19 mouse cellular contexts compared by ENCODE assay signal in genomic region chr2:155099994-155100795, GRCm38 (mm10). TPM values are rescaled to one million over a fixed set of nuclear protein-coding genes. Genes with fewer than 3 reads are reported as not detected.
DNase-seq lines count a peak whose midpoint lies in the region; ATAC-seq and TF ChIP-seq lines count a peak whose summit lies in the region.
"Had no signal": no experiment of that assay in that cellular context is flagged by ENCODE, and none has a peak within 500 bp of the region (broad histone marks: within the 10 kb centered on the region; RNA-seq: fewer than 3 reads in every experiment).

No protein-coding gene starts in this region.

- no peaks in the 10 kb centered on the region for H3K79me2 ChIP-seq in heart, adult 2 months (replicated peaks; ENCODE audit: control insufficient read depth, insufficient read depth, low read length)
- H3K79me2 ChIP-seq in liver, adult 2 months (ENCODE audit: control insufficient read depth, insufficient read depth, low read length) = no peaks in the 10 kb centered on the region

- no peak for TF ChIP-seq POLR2A in heart, adult 2 months (IDR thresholded peaks at IDR 0.05; ENCODE audit: insufficient read depth, low read depth, low read length)
- TF ChIP-seq POLR2A in liver, adult 2 months (IDR thresholded peaks at IDR 0.05; ENCODE audit: extremely low read depth, insufficient read depth, low read length) = no peak
- TF ChIP-seq POLR2A in lung, adult 2 months (IDR thresholded peaks at IDR 0.05; ENCODE audit: borderline replicate concordance, extremely low read depth, low read depth, low read length) = no peak

- intact Hi-C loops in heart, adult 2 months (cut with DNase I) = no loop called here

- H3K9me3 ChIP-seq in heart, embryonic 16.5 days (replicated peaks; ENCODE audit: control insufficient read depth, low read length) = no peaks in the 10 kb centered on the region
- H3K9me3 ChIP-seq in liver, embryonic 11.5 days (ENCODE audit: control insufficient read depth, low read length) = no peaks in the 10 kb centered on the region
- no peaks in the 10 kb centered on the region for H3K9me3 ChIP-seq in intestine, postnatal 0 days (ENCODE audit: control insufficient read depth)
- H3K9me3 ChIP-seq: limb, embryonic 12.5 days; neural tube, embryonic 15.5 days had no signal

- H3K9ac ChIP-seq in heart, embryonic 16.5 days (ENCODE audit: low read length) = no peak overlapping the region
- no peak overlapping the region for H3K9ac ChIP-seq in heart, adult 2 months (ENCODE audit: low read depth, low read length)
- H3K9ac ChIP-seq in liver, adult 2 months (ENCODE audit: low read depth, low read length) = peak overlapping the region; percentile 9; the same call in 1 of the 2 replicates
- H3K9ac ChIP-seq in liver, embryonic 11.5 days (ENCODE audit: low read depth, low read length) = no peak overlapping the region
- H3K9ac ChIP-seq in intestine, postnatal 0 days (ENCODE audit: low read depth, low read length) = no peak overlapping the region
- H3K9ac ChIP-seq: hindbrain, embryonic 14.5 days; limb, embryonic 12.5 days; neural tube, embryonic 15.5 days had no signal

- WGBS in heart, embryonic 16.5 days = 55% methylated on average over 14 of the region's 14 CpGs
- 68% methylated on average over 14 of the region's 14 CpGs for WGBS in heart, adult 2 months
- WGBS in liver, adult 2 months = 75% methylated on average over 14 of the region's 14 CpGs
- 76% methylated on average over 14 of the region's 14 CpGs for WGBS in liver, embryonic 11.5 days
- whole genome bisulfite sequencing in intestine, postnatal 0 days = 40% methylated on average over 14 of the region's 14 CpGs
- 66% methylated on average over 14 of the region's 14 CpGs for WGBS in lung, adult 2 months

- no peaks in the 10 kb centered on the region for H3K36me3 ChIP-seq in heart, embryonic 16.5 days (ENCODE audit: control insufficient read depth, insufficient read depth)
- H3K36me3 ChIP-seq in heart, adult 2 months (ENCODE audit: control insufficient read depth, insufficient read depth, low read length) = no peaks in the 10 kb centered on the region
- no peaks in the 10 kb centered on the region for H3K36me3 ChIP-seq in liver, adult 2 months (ENCODE audit: control insufficient read depth, insufficient read depth, low read length)
- H3K36me3 ChIP-seq in liver, embryonic 11.5 days (ENCODE audit: control insufficient read depth, insufficient read depth, low read length) = no peaks in the 10 kb centered on the region
- no peaks in the 10 kb centered on the region for H3K36me3 ChIP-seq in intestine, postnatal 0 days (ENCODE audit: control insufficient read depth, insufficient read depth)
- H3K36me3 ChIP-seq: limb, embryonic 12.5 days; neural tube, embryonic 15.5 days had no signal

- no peak for TF ChIP-seq CTCF in heart, adult 2 months (IDR thresholded peaks at IDR 0.05)
- no peak for TF ChIP-seq CTCF in liver, adult 2 months (IDR thresholded peaks at IDR 0.05; ENCODE audit: low read depth, low read length)
- peak; percentile 14; the same call in 1 of the 2 replicates for TF ChIP-seq CTCF in intestine, postnatal 0 days (IDR thresholded peaks at IDR 0.05; ENCODE audit: low read depth)
- no peak for TF ChIP-seq CTCF in lung, adult 2 months (IDR thresholded peaks at IDR 0.05; ENCODE audit: insufficient read depth, low read length)

- no peak for DNase-seq in heart, adult 2 months
- peak; percentile 33 for DNase-seq in liver, adult 2 months (ENCODE audit: extremely low read depth, low read depth, low spot score)
- no peak for DNase-seq in liver, embryonic 11.5 days (ENCODE audit: low spot score)
- DNase-seq in left cerebral cortex, adult 8-10 months (ENCODE audit: low spot score in 2 of 2) = no peak
- no peak for DNase-seq in lung, adult 2 months
- DNase-seq: adrenal gland, adult 8-10 months; cerebellum, postnatal 14 days; embryo, embryonic 11 days; gastrocnemius, postnatal 36 days; right cerebral cortex, postnatal 25 days; thymus, adult 2 months had no signal

- no peak overlapping the region for H3K4me2 ChIP-seq in heart, embryonic 16.5 days (ENCODE audit: low read depth, low read length)
- H3K4me2 ChIP-seq in liver, embryonic 11.5 days = no peak overlapping the region
- 0 out of 2 replicates have a peak overlapping the region, but pooled peaks have one; percentile 7 for H3K4me2 ChIP-seq in intestine, postnatal 0 days (replicated peaks; ENCODE audit: low read depth)
- H3K4me2 ChIP-seq: hindbrain, embryonic 14.5 days; limb, embryonic 12.5 days; neural tube, embryonic 15.5 days had no signal

- H3K4me1 ChIP-seq in heart, embryonic 16.5 days (ENCODE audit: control insufficient read depth, insufficient read depth, low read length) = no peaks in the 10 kb centered on the region
- H3K4me1 ChIP-seq in heart, adult 2 months (ENCODE audit: control insufficient read depth, insufficient read depth, low read length) = no peaks in the 10 kb centered on the region
- peaks cover 19% of the 10 kb centered on the region for H3K4me1 ChIP-seq in liver, adult 2 months (ENCODE audit: control insufficient read depth, insufficient read depth, low read length)
- no peaks in the 10 kb centered on the region; the same call in 1 of the 2 replicates for H3K4me1 ChIP-seq in liver, embryonic 11.5 days (replicated peaks; ENCODE audit: control insufficient read depth, insufficient read depth, low read length)
- H3K4me1 ChIP-seq in intestine, postnatal 0 days (replicated peaks; ENCODE audit: control insufficient read depth, insufficient read depth, low read length) = no peaks in the 10 kb centered on the region
- no peaks in the 10 kb centered on the region for H3K4me1 ChIP-seq in lung, adult 2 months (ENCODE audit: control insufficient read depth, insufficient read depth, low read length)
- H3K4me1 ChIP-seq: limb, embryonic 12.5 days; neural tube, embryonic 15.5 days had no signal

- no peak for TF ChIP-seq EP300 in heart, adult 2 months (IDR thresholded peaks at IDR 0.05; ENCODE audit: insufficient read depth, low read depth, low read length)

- H3K27ac ChIP-seq in heart, embryonic 16.5 days (ENCODE audit: low read length) = no peak overlapping the region
- no peak overlapping the region for H3K27ac ChIP-seq in heart, adult 2 months
- peak overlapping the region; percentile 93 for H3K27ac ChIP-seq in liver, adult 2 months (replicated peaks; ENCODE audit: insufficient read depth, low read depth, low read length)
- H3K27ac ChIP-seq in liver, embryonic 11.5 days (ENCODE audit: low read depth, low read length) = no peak overlapping the region
- H3K27ac ChIP-seq in intestine, postnatal 0 days (ENCODE audit: low read depth, low read length) = peak overlapping the region; percentile 92
- H3K27ac ChIP-seq: hindbrain, embryonic 14.5 days; limb, embryonic 12.5 days; neural tube, embryonic 15.5 days had no signal

- no peak overlapping the region for H3K4me3 ChIP-seq in heart, embryonic 16.5 days (ENCODE audit: low read length)
- H3K4me3 ChIP-seq in heart, adult 2 months = no peak overlapping the region
- H3K4me3 ChIP-seq in liver, adult 2 months (ENCODE audit: insufficient read depth, low read depth, low read length) = no peak overlapping the region
- no peak overlapping the region for H3K4me3 ChIP-seq in liver, embryonic 11.5 days (ENCODE audit: low read depth, low read length)
- H3K4me3 ChIP-seq in intestine, postnatal 0 days (ENCODE audit: low read depth, low read length) = no peak overlapping the region
- H3K4me3 ChIP-seq in lung, adult 2 months (replicated peaks; ENCODE audit: extremely low read depth, low read depth, low read length) = no peak overlapping the region
- H3K4me3 ChIP-seq: limb, embryonic 12.5 days; neural tube, embryonic 15.5 days had no signal

- no peaks in the 10 kb centered on the region for H3K27me3 ChIP-seq in heart, embryonic 16.5 days (ENCODE audit: control insufficient read depth, insufficient read depth, low read length)
- H3K27me3 ChIP-seq in heart, adult 2 months (ENCODE audit: control insufficient read depth, insufficient read depth, low read length) = no peaks in the 10 kb centered on the region
- no peaks in the 10 kb centered on the region for H3K27me3 ChIP-seq in liver, adult 2 months (ENCODE audit: control insufficient read depth, insufficient read depth, low read length)
- H3K27me3 ChIP-seq in liver, embryonic 11.5 days (replicated peaks; ENCODE audit: control insufficient read depth, insufficient read depth, low read length) = no peaks in the 10 kb centered on the region
- H3K27me3 ChIP-seq in intestine, postnatal 0 days (replicated peaks; ENCODE audit: control insufficient read depth, insufficient read depth, low read length) = no peaks in the 10 kb centered on the region
- H3K27me3 ChIP-seq: limb, embryonic 12.5 days; neural tube, embryonic 15.5 days; Patski had no signal

- ATAC-seq in heart, embryonic 16.5 days (replicated peaks; ENCODE audit: extremely low read depth, insufficient read depth, low FRiP score) = 0 out of 2 replicates have a peak, but pooled peaks have one; percentile 23
- no peak for ATAC-seq in liver, embryonic 11.5 days (replicated peaks; ENCODE audit: low FRiP score)
- ATAC-seq in intestine, postnatal 0 days = peak; percentile 78
- ATAC-seq: forebrain, embryonic 16.5 days; midbrain, embryonic 16.5 days; Patski had no signal

RNA-seq across cellular contexts. Expression of gene Ahcy, which starts 25.9 kb away (rescaled TPM):
- 39.3 and 42.7 TPM in 2 replicates for polyA plus RNA-seq in heart, embryonic 16.5 days (2015; fragmentation: Nextera tagmentation; extraction: Ambion mirVana)
- total RNA-seq in heart, adult 2 months (2021) = 10 to 100 TPM; 10.5 to 14.0 TPM
- 22.5 and 30.8 TPM in 2 replicates for polyA plus RNA-seq in heart, adult 2 months (2012; rRNA removed)
- 1,859 and 1,996 TPM in 2 replicates for total RNA-seq in liver, adult 2 months (2014; rRNA removed)
- 1,364 and 1,580 TPM in 2 replicates for polyA plus RNA-seq in liver, adult 2 months (2012; rRNA removed)
- 107 and 114 TPM in 2 replicates for polyA plus RNA-seq in liver, embryonic 11.5 days (2014; fragmentation: Nextera tagmentation; extraction: Ambion mirVana)
- polyA plus RNA-seq in intestine, postnatal 0 days (2015; fragmentation: Nextera tagmentation; extraction: Ambion mirVana) = 45.7 and 47.9 TPM in 2 replicates
- 10 to 100 TPM; 14.9 to 16.2 (median 15.5) TPM for total RNA-seq in left cerebral cortex, adult 8-10 months (2022)
- polyA plus RNA-seq in lung, adult 2 months (2012; rRNA removed) = 19.2 and 27.8 TPM in 2 replicates

RNA-seq across cellular contexts. Expression of gene Itch, which starts 33.1 kb away (rescaled TPM):
- 35.0 and 35.9 TPM in 2 replicates for polyA plus RNA-seq in heart, embryonic 16.5 days (2015; fragmentation: Nextera tagmentation; extraction: Ambion mirVana)
- total RNA-seq in heart, adult 2 months (2021) = 10 to 100 TPM; 26.4 to 26.8 TPM
- polyA plus RNA-seq in heart, adult 2 months (2012; rRNA removed) = 6.9 and 10.5 TPM in 2 replicates
- 50.7 and 61.4 TPM in 2 replicates for total RNA-seq in liver, adult 2 months (2014; rRNA removed)
- polyA plus RNA-seq in liver, adult 2 months (2012; rRNA removed) = 5.9 and 6.1 TPM in 2 replicates
- polyA plus RNA-seq in liver, embryonic 11.5 days (2014; fragmentation: Nextera tagmentation; extraction: Ambion mirVana) = 38.7 and 39.7 TPM in 2 replicates
- polyA plus RNA-seq in intestine, postnatal 0 days (2015; fragmentation: Nextera tagmentation; extraction: Ambion mirVana) = 20.3 and 25.4 TPM in 2 replicates
- 10 to 100 TPM; 49.5 to 57.9 (median 51.9) TPM for total RNA-seq in left cerebral cortex, adult 8-10 months (2022)
- polyA plus RNA-seq in lung, adult 2 months (2012; rRNA removed) = 7.5 and 12.0 TPM in 2 replicates

Comparison
In these comparisons a context has a peak if more than half of its experiments do, and no peak if none do; other contexts are left out.
1. H3K27ac ChIP-seq: peak in liver, adult 2 months (single experiment) and intestine, postnatal 0 days (single experiment); none in heart, embryonic 16.5 days (single experiment), heart, adult 2 months (single experiment) and liver, embryonic 11.5 days (single experiment).
2. RNA of gene Ahcy, which starts 25.9 kb away (polyA plus RNA-seq): 1,364 to 1,580 TPM in liver, adult 2 months; 107 to 114 TPM in liver, embryonic 11.5 days, 45.7 to 47.9 TPM in intestine, postnatal 0 days, 39.3 to 42.7 TPM in heart, embryonic 16.5 days, 19.2 to 27.8 TPM in lung, adult 2 months and 22.5 to 30.8 TPM in heart, adult 2 months; every median in the first group is over 10 times any median in the second.